Mouse (Mus musculus) liver, embryonic 15.5 days (tissue): ENCODE measurements around the gene Arid5a. TPM values are rescaled to one million over a fixed set of nuclear protein-coding genes. Genes with fewer than 3 reads are reported as not detected.

Experiments
- ATAC-seq: fragments of 200-750 bp; cut with Nextera tagmentation; 2 replicates; pipeline ENCODE4 v1.8.0; 2017; ENCODE audit warnings: moderate number of reproducible peaks, mild to moderate bottlenecking, moderate library complexity; ENCODE audit not compliant: insufficient read depth
- H3K27ac ChIP-seq: fragments of 300-500 bp; sonication (generic); replicated peaks from 2 replicates; pipeline ENCODE4 v1.5.1; 2015; ENCODE audit warnings: mild to moderate bottlenecking, inconsistent platforms
- H3K27me3 ChIP-seq: fragments of 300-500 bp; sonication (generic); 2 replicates; pipeline ENCODE4 v1.6.1; 2015; ENCODE audit warnings: mild to moderate bottlenecking, inconsistent platforms
- H3K36me3 ChIP-seq: fragments of 300-500 bp; sonication (generic); replicated peaks from 2 replicates; pipeline ENCODE4 v1.6.1; 2015; ENCODE audit warnings: moderate library complexity, mild to moderate bottlenecking, inconsistent platforms
- H3K4me1 ChIP-seq: fragments of 300-500 bp; sonication (generic); replicated peaks from 2 replicates; pipeline ENCODE4 v1.6.1; 2015; ENCODE audit warnings: inconsistent platforms
- H3K4me2 ChIP-seq: fragments of 300-500 bp; sonication (generic); 2 replicates; pipeline ENCODE4 v1.6.1; 2015; ENCODE audit warnings: moderate library complexity, mild to moderate bottlenecking, inconsistent platforms
- H3K4me3 ChIP-seq: fragments of 300-500 bp; sonication (generic); replicated peaks from 2 replicates; pipeline ENCODE4 v1.5.1; 2015; ENCODE audit warnings: mild to moderate bottlenecking, inconsistent platforms
- H3K9ac ChIP-seq: fragments of 300-500 bp; sonication (generic); 2 replicates; pipeline ENCODE4 v1.6.1; 2015; ENCODE audit warnings: moderate library complexity, mild to moderate bottlenecking, inconsistent platforms
- H3K9me3 ChIP-seq: fragments of 300-500 bp; sonication (generic); replicated peaks from 2 replicates; pipeline ENCODE4 v1.6.1; 2016; ENCODE audit warnings: inconsistent platforms
- WGBS: fragments of 180-500 bp; shearing (Covaris S2); methylation state at CpG from one replicate; pipeline ENCODE4 v1.1.7; 2015; ENCODE audit warnings: mixed read lengths; ENCODE audit not compliant: insufficient replicate concordance; 5-methylcytosine and 5-hydroxymethylcytosine counted together
- polyA plus RNA-seq: library from polyadenylated mRNA; unstranded; fragments of >200 nt; fragmentation: Nextera tagmentation; extraction: Ambion mirVana; gene quantifications from 2 replicates; pipeline ENCODE4 v1.2.1, GENCODE M21; 2015

Gene Arid5a
- polyA plus RNA-seq, 1 experiment from 2014 or later = 4.2 TPM

DNA sequence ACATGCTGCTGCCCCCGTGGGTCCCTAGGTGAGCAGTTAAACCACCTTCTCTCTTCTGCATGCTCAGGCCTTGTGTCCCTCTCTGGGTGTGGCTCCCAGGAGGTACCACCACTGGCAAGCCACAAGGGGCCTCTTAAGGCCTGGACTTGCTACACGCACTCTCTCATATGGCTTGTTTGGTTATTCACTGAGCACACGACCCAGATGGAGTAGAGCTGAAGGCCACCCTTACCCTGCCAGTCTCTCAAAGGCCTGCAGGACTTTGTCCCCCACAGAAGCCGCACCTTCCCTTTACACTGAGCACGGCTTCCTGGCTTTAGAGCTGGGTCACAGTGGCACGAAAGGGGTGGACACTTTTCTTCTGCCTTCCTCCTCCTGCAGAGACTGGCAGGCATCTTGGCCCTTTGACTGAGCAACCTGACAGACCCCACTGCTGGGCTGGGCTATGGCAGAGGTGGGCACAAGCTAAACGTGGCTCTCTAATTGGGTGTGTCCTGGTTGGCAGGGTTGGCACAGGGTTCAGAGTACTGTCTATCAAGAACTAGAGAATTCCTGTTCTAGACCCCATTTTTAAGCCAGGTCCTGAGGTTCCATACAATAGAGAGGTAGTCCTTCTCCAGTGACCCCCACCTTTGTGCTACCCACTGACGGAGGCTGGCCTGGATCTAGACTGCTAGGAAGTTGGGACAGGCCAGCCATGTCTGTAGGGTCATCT is 35.9 kb upstream of the Arid5a start:
- Histone ChIP-seq H3K36me3 (no peaks in the 10 kb centered on the region), H3K4me1 (peaks cover 58% of the 10 kb centered on the region), H3K4me2 (peak overlapping the region; percentile 50; the same call in 1 of the 2 replicates), H3K9ac (no peak overlapping the region; the same call in 1 of the 2 replicates), H3K4me3 (no peak overlapping the region), H3K27me3 (peaks cover 9% of the 10 kb centered on the region; the same call in 1 of the 2 replicates), H3K27ac (peak overlapping the region; percentile 38; the same call in 1 of the 2 replicates), H3K9me3 (no peaks in the 10 kb centered on the region)
- WGBS = 33% methylated on average over 8 of the region's 8 CpGs
- ATAC-seq = no peak

DNA sequence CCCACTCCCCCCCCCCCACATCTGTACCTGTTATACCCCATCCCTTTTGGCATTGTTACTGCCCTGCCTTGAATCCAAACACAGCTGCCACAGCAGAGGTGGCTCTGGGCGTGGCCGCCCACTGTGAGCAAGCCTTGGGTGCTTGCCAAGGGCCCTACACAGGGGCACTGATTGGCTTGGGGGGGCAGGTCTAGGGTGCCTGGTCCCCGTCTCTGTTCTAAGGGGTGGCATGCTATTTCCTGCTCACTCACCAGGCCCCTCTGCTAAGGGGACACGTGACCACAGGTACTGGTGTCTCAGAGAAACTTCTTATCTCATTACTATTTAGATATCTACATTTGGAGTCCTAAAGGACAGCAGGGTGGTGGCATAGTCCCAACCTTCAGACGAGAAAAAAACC is 35.0 kb upstream of the Arid5a start:
- peak overlapping the region; percentile 50; the same call in 1 of the 2 replicates for H3K4me2 ChIP-seq
- no peaks in the 10 kb centered on the region for H3K9me3 ChIP-seq
- H3K36me3 ChIP-seq = no peaks in the 10 kb centered on the region
- H3K4me1 ChIP-seq = peaks cover 58% of the 10 kb centered on the region
- no peak overlapping the region for H3K27ac ChIP-seq
- H3K27me3 ChIP-seq = peaks cover 9% of the 10 kb centered on the region; the same call in 1 of the 2 replicates
- H3K9ac ChIP-seq = no peak overlapping the region
- 15% methylated on average over 5 of the region's 5 CpGs for WGBS
- H3K4me3 ChIP-seq = 0 out of 2 replicates have a peak overlapping the region, but pooled peaks have one; percentile 2
- ATAC-seq = no peak

DNA sequence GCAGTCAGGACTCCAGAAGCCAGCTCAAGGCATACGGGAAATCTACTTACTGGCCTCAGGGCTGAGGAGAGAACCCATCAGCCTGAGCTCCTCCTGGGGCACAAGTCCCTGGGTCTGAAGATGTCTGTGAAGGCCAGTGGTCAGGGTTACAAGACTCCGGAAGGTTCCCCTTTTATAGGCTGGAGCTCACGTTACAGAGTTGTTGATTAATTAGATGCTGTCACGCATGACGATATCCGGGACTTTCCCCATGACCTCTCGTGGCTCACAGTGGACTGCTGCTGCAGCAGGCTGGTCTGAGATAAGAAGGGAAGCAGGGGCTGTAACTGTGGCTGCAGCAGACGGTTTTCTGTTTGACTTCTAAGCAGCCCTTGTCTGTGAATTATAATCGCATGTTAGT is 34.2 kb upstream of the Arid5a start:
- Histone ChIP-seq H3K27ac (no peak overlapping the region; the same call in 1 of the 2 replicates), H3K4me2 (peak overlapping the region; percentile 50), H3K4me3 (peak overlapping the region; percentile 25), H3K27me3 (peaks cover 9% of the 10 kb centered on the region; the same call in 1 of the 2 replicates), H3K36me3 (no peaks in the 10 kb centered on the region), H3K9me3 (no peaks in the 10 kb centered on the region), H3K4me1 (peaks cover 58% of the 10 kb centered on the region), H3K9ac (peak overlapping the region; percentile 3; the same call in 1 of the 2 replicates)
- peak; percentile 39; the same call in 1 of the 2 replicates for ATAC-seq
- 2% methylated on average over 9 of the region's 9 CpGs for WGBS

DNA sequence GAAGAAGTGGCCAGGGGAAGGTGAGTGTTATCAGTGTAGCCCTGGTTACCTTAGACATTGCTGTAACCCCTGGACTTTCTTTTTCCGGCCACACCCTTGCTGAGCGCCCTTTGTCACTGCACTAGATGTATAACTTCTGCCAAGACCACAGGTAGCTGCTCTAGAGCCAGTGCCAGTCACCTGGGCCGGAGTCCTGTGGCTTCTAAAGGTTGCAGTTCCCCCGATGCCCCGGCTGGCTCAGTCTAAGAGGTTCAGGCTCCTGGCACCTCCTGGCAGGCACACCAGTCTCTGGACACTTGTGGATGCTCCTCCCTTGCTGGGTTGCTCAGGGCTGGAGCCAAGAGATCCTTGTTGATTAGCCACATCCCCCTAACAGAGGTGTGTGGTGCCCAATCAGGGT is 33.1 kb upstream of the Arid5a start, which contains the start of gene Neurl3:
Gene Neurl3, minus strand, starts transcription at position 225 of the 400 bp plus-strand sequence.
- peaks cover 5% of the 10 kb centered on the region; the same call in 1 of the 2 replicates for H3K27me3 ChIP-seq
- H3K4me3 ChIP-seq = no peak within 1 kb of the TSS; the same call in 1 of the 2 replicates
- peak within 1 kb of the TSS; percentile 50 for H3K4me2 ChIP-seq
- peaks cover 58% of the 10 kb centered on the region for H3K4me1 ChIP-seq
- WGBS = 50% methylated on average over 5 of the region's 5 CpGs
- H3K9ac ChIP-seq = no peak within 1 kb of the TSS
- ATAC-seq = no peak
- no peaks in the 10 kb centered on the region for H3K36me3 ChIP-seq
- H3K27ac ChIP-seq = no peak within 1 kb of the TSS
- no peaks in the 10 kb centered on the region for H3K9me3 ChIP-seq

- Histone ChIP-seq H3K4me3 (no peak overlapping the region), H3K4me2 (no peak overlapping the region), H3K27me3 (peaks cover 5% of the 10 kb centered on the region; the same call in 1 of the 2 replicates), H3K36me3 (no peaks in the 10 kb centered on the region), H3K4me1 (peaks cover 52% of the 10 kb centered on the region), H3K27ac (no peak overlapping the region), H3K9ac (no peak overlapping the region), H3K9me3 (no peaks in the 10 kb centered on the region)
- no peak for ATAC-seq
- 38% methylated on average over 13 of the region's 13 CpGs for WGBS
These were observed 31.7 kb upstream of the Arid5a start for GRCm38 (mm10) chr1:36275635-36276389.

DNA sequence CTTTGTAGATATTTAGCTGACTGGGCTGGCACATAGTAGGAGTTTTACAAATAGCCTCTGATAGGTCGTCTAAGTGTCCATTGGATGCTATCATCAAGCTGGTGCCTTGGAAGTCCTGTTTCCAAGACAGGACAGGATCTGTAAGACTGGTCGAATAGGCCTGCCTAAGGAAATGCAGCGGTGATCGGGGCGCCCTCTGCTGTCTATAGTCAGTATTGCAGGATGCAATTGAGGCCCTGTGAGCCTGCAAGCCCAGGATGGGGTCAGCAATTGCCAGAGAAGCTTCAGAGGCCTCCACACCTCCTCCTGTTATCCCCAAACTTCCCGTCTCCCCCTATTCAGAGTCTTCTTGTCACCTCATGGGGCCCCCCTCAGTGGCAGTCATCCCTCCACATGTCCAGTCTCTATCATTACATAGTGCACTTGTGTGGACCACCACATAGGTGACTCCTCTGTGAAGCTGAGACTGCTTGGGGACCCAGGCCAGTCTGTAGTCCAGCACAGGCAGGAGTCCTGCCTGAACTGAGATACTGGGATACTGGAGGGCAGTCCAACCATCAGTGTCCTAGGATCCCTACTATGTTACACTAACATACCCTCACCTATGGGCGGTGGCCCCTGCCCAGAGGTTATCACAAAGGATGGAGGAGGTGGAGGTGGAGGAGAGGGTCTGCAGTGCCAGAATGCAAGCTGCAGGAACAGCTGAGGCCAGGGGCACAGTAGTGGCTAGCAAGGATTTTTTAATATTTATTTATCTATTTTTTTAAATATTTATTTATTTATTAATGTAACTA is 30.1 kb upstream of the Arid5a start:
- Histone ChIP-seq H3K9me3 (no peaks in the 10 kb centered on the region), H3K36me3 (no peaks in the 10 kb centered on the region), H3K27me3 (no peaks in the 10 kb centered on the region), H3K9ac (no peak overlapping the region), H3K4me3 (no peak overlapping the region), H3K4me1 (peaks cover 36% of the 10 kb centered on the region), H3K4me2 (no peak overlapping the region), H3K27ac (no peak overlapping the region)
- ATAC-seq = no peak
- WGBS = 13% methylated on average over 7 of the region's 7 CpGs

GRCm38 (mm10) chr1:36279202-36279601 is 28.3 kb upstream of the Arid5a start:
- Histone ChIP-seq H3K36me3 (no peaks in the 10 kb centered on the region), H3K4me1 (peaks cover 22% of the 10 kb centered on the region), H3K27me3 (no peaks in the 10 kb centered on the region), H3K9me3 (no peaks in the 10 kb centered on the region), H3K4me2 (no peak overlapping the region), H3K9ac (no peak overlapping the region), H3K4me3 (no peak overlapping the region), H3K27ac (no peak overlapping the region)
- no peak for ATAC-seq
- WGBS = 13% methylated on average over 3 of the region's 3 CpGs

- ATAC-seq = no peak
- Histone ChIP-seq H3K9ac (no peak overlapping the region), H3K4me2 (no peak overlapping the region), H3K4me1 (peaks cover 6% of the 10 kb centered on the region), H3K27ac (no peak overlapping the region), H3K9me3 (no peaks in the 10 kb centered on the region), H3K36me3 (no peaks in the 10 kb centered on the region), H3K4me3 (no peak overlapping the region), H3K27me3 (no peaks in the 10 kb centered on the region)
- 70% methylated on average over 3 of the region's 3 CpGs for WGBS
These were observed 26.6 kb upstream of the Arid5a start for GRCm38 (mm10) chr1:36280938-36281337.

DNA sequence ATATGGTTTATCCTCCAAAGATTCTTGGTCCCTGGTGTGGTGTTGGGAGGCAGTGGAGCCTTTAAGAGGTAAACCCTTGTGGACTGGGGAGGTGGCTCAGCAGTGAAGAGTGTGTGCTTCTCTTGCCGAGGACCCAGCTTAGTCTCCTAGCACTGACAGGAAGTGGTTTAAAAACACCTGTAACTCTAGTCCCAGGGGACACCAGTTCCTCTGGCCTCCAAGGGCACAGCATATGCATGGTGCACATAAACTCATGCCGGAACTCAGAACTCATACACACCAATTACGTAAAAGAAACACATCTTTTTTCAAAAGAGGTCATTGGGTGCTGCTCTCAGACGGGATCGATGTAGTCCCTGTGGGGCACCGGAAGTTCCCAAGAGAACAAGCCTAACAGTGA is 25.7 kb upstream of the Arid5a start:
- H3K4me3 ChIP-seq = no peak overlapping the region
- no peak overlapping the region for H3K4me2 ChIP-seq
- H3K27ac ChIP-seq = no peak overlapping the region
- H3K4me1 ChIP-seq = no peaks in the 10 kb centered on the region
- 68% methylated on average over 6 of the region's 6 CpGs for WGBS
- no peak for ATAC-seq
- no peaks in the 10 kb centered on the region for H3K27me3 ChIP-seq
- H3K9ac ChIP-seq = no peak overlapping the region
- H3K36me3 ChIP-seq = no peaks in the 10 kb centered on the region
- H3K9me3 ChIP-seq = no peaks in the 10 kb centered on the region

DNA sequence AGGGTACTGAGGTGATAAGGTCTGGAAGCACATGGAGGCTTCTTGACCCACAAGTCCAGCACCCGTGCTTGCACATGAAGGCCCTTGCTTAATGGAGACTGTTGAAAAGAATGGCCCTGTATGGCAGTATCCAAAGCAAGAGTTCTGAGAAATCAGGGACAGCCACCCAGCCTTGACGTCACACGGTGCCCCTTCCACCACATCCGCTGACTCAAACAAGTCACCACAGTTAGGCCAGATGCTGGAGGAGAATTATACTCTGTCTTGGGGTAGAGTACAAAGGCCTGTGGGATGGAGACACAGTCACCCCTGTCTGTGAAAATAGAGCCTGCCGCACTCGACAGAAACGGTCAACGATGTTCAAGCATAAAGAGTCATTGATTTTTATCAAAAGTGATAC is 14.1 kb upstream of the Arid5a start:
- no peaks in the 10 kb centered on the region for H3K9me3 ChIP-seq
- WGBS = 70% methylated on average over 8 of the region's 8 CpGs
- H3K27ac ChIP-seq = no peak overlapping the region

More for the DNA sequence above, 14.1 kb upstream of the Arid5a start:
- Histone ChIP-seq H3K4me2 (no peak overlapping the region), H3K27me3 (peaks cover 28% of the 10 kb centered on the region), H3K36me3 (no peaks in the 10 kb centered on the region), H3K4me1 (0 out of 2 replicates have a peak, but pooled peaks cover 5% of the 10 kb centered on the region), H3K4me3 (no peak overlapping the region), H3K9ac (no peak overlapping the region)
- no peak for ATAC-seq
